Mouse (Mus musculus) liver, embryonic 15.5 days (tissue): ENCODE measurements at regions not wholly inside any gene's neighbourhood (a gene's known extent, or its start where the extent isn't known, plus 50 kb on each side); places are given as distances from the start of the nearest gene placed in this dataset.

ENCODE experiments used
- ATAC-seq: fragments of 200-750 bp; cut with Nextera tagmentation; 2 replicates; pipeline ENCODE4 v1.8.0; 2017; ENCODE audit warnings: moderate number of reproducible peaks, mild to moderate bottlenecking, moderate library complexity; ENCODE audit not compliant: insufficient read depth
- H3K27ac ChIP-seq: fragments of 300-500 bp; sonication (generic); replicated peaks from 2 replicates; pipeline ENCODE4 v1.5.1; 2015; ENCODE audit warnings: mild to moderate bottlenecking, inconsistent platforms
- H3K27me3 ChIP-seq: fragments of 300-500 bp; sonication (generic); 2 replicates; pipeline ENCODE4 v1.6.1; 2015; ENCODE audit warnings: mild to moderate bottlenecking, inconsistent platforms
- H3K36me3 ChIP-seq: fragments of 300-500 bp; sonication (generic); replicated peaks from 2 replicates; pipeline ENCODE4 v1.6.1; 2015; ENCODE audit warnings: moderate library complexity, mild to moderate bottlenecking, inconsistent platforms
- H3K4me1 ChIP-seq: fragments of 300-500 bp; sonication (generic); replicated peaks from 2 replicates; pipeline ENCODE4 v1.6.1; 2015; ENCODE audit warnings: inconsistent platforms
- H3K4me2 ChIP-seq: fragments of 300-500 bp; sonication (generic); 2 replicates; pipeline ENCODE4 v1.6.1; 2015; ENCODE audit warnings: moderate library complexity, mild to moderate bottlenecking, inconsistent platforms
- H3K4me3 ChIP-seq: fragments of 300-500 bp; sonication (generic); replicated peaks from 2 replicates; pipeline ENCODE4 v1.5.1; 2015; ENCODE audit warnings: mild to moderate bottlenecking, inconsistent platforms
- H3K9ac ChIP-seq: fragments of 300-500 bp; sonication (generic); 2 replicates; pipeline ENCODE4 v1.6.1; 2015; ENCODE audit warnings: moderate library complexity, mild to moderate bottlenecking, inconsistent platforms
- H3K9me3 ChIP-seq: fragments of 300-500 bp; sonication (generic); replicated peaks from 2 replicates; pipeline ENCODE4 v1.6.1; 2016; ENCODE audit warnings: inconsistent platforms
- WGBS: fragments of 180-500 bp; shearing (Covaris S2); methylation state at CpG from one replicate; pipeline ENCODE4 v1.1.7; 2015; ENCODE audit warnings: mixed read lengths; ENCODE audit not compliant: insufficient replicate concordance; 5-methylcytosine and 5-hydroxymethylcytosine counted together

DNA sequence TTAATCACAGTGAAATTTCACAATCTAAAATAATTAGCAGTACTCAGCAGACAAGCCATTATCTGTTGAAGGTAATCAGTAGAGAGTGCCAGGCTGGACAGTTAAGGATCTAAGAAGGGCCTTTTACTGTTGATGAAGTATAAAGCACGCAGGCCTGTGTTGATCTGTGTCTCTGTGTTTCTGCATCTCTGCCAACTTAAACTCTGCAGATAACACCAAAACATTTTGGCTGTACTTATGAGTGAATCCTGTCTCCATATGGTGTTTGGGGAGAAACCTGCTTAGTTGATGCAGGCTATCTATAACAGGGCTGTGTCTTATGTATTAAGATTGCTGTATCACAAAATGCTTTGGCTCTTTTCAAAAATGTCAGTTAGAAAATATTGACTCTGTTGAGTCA lies 482.8 kb upstream of the Adamts9 start:
- 55% methylated on average over 1 of the region's 1 CpGs for WGBS
- Histone ChIP-seq H3K4me2 (no peak overlapping the region), H3K27me3 (no peaks in the 10 kb centered on the region), H3K4me3 (no peak overlapping the region), H3K27ac (no peak overlapping the region), H3K9ac (no peak overlapping the region), H3K36me3 (no peaks in the 10 kb centered on the region), H3K9me3 (no peaks in the 10 kb centered on the region), H3K4me1 (no peaks in the 10 kb centered on the region)
- ATAC-seq: no peak

DNA sequence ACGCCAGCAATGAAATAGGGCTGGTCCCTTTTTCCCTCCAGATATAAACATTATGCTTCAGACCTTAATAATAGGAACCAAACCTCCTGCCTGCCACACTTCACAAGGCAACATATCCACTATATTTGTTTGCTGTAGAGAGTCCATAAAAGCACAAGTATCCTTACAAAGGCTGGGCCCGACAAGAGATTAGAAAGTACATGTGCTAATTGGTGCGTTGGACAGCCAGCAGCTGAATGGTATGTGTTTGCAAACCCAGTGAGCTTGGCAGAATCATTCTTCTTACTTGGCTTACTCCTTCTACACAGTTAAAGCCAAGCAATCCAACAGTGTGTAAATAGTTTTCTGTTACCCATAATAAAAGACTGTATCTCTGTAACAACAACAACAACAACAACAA lies 479.6 kb upstream of the Adamts9 start:
- Histone ChIP-seq H3K36me3 (no peaks in the 10 kb centered on the region), H3K9me3 (no peaks in the 10 kb centered on the region), H3K27me3 (no peaks in the 10 kb centered on the region), H3K9ac (no peak overlapping the region), H3K27ac (no peak overlapping the region), H3K4me2 (no peak overlapping the region), H3K4me1 (no peaks in the 10 kb centered on the region), H3K4me3 (no peak overlapping the region)
- ATAC-seq: no peak
- WGBS: 66% methylated on average over 3 of the region's 3 CpGs

GRCm38 (mm10) chr6:93422253-93422652 lies 479.0 kb upstream of the Adamts9 start:
- H3K9me3 ChIP-seq: no peaks in the 10 kb centered on the region
- H3K27ac ChIP-seq: no peak overlapping the region
- H3K4me1 ChIP-seq: no peaks in the 10 kb centered on the region
- no peak for ATAC-seq
- WGBS: 57% methylated on average over 4 of the region's 4 CpGs
- H3K36me3 ChIP-seq: no peaks in the 10 kb centered on the region
- H3K9ac ChIP-seq: no peak overlapping the region
- H3K27me3 ChIP-seq: no peaks in the 10 kb centered on the region
- no peak overlapping the region for H3K4me3 ChIP-seq
- no peak overlapping the region for H3K4me2 ChIP-seq

GRCm38 (mm10) chr6:93417625-93418024 lies 474.3 kb upstream of the Adamts9 start:
- Histone ChIP-seq H3K27ac (no peak overlapping the region), H3K27me3 (no peaks in the 10 kb centered on the region), H3K9ac (no peak overlapping the region), H3K4me2 (no peak overlapping the region), H3K36me3 (no peaks in the 10 kb centered on the region), H3K4me1 (no peaks in the 10 kb centered on the region), H3K4me3 (no peak overlapping the region), H3K9me3 (no peaks in the 10 kb centered on the region)
- no peak for ATAC-seq
- WGBS: 75% methylated on average over 6 of the region's 6 CpGs

GRCm38 (mm10) chr6:93416006-93416405 lies 472.7 kb upstream of the Adamts9 start:
- Histone ChIP-seq H3K9ac (no peak overlapping the region), H3K27me3 (no peaks in the 10 kb centered on the region), H3K4me3 (no peak overlapping the region), H3K36me3 (no peaks in the 10 kb centered on the region), H3K4me1 (no peaks in the 10 kb centered on the region), H3K27ac (no peak overlapping the region), H3K4me2 (no peak overlapping the region), H3K9me3 (no peaks in the 10 kb centered on the region)
- WGBS: 23% methylated on average over 1 of the region's 1 CpGs
- no peak for ATAC-seq

DNA sequence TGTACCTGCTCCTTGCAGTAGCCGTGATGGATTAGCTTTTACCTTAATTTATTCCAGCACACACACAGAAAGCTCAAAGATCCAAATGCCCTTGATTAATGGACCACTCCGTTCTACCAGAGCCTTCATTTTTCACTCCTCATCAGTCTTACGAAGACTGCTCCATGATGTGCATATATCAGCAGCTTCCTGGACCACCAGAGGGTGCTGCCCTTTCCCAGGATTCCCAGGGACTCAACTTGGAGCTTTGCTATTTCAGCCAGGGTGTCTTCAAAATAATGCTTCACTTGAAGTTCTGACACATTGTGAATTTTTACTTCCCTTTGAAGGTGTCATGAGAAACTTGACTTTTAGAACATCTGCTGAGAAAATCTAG lies 467.8 kb upstream of the Adamts9 start:
- Histone ChIP-seq H3K36me3 (no peaks in the 10 kb centered on the region), H3K9ac (no peak overlapping the region), H3K9me3 (no peaks in the 10 kb centered on the region), H3K27me3 (no peaks in the 10 kb centered on the region), H3K4me2 (no peak overlapping the region), H3K4me1 (no peaks in the 10 kb centered on the region), H3K4me3 (no peak overlapping the region), H3K27ac (no peak overlapping the region)
- no peak for ATAC-seq
- 60% methylated on average over 3 of the region's 3 CpGs for WGBS

GRCm38 (mm10) chr6:93410416-93411076 lies 467.3 kb upstream of the Adamts9 start:
- WGBS: 40% methylated on average over 5 of the region's 5 CpGs
- Histone ChIP-seq H3K4me2 (no peak overlapping the region), H3K4me3 (no peak overlapping the region), H3K27ac (no peak overlapping the region), H3K9me3 (no peaks in the 10 kb centered on the region), H3K36me3 (no peaks in the 10 kb centered on the region), H3K9ac (no peak overlapping the region), H3K27me3 (no peaks in the 10 kb centered on the region), H3K4me1 (no peaks in the 10 kb centered on the region)
- ATAC-seq: no peak

DNA sequence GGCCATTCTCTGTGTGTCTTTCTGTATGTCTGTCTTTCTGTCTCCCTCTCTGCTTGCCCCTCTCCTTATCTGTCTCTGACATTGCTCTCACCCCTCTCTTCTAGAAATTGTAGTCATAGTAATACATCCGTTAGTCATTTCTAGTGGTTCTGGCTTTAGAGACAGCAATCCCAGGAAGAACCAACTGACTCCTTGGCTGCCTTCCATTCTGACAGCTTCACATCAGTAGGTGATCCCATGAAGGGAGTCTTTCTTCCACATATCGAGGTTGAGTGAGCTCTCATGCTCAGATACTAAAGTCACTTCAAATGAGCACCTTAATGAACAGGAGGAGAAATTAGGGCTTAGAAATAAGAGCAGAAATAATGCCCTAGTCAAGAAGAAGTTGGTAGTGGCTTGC lies 455.3 kb upstream of the Adamts9 start:
- no peaks in the 10 kb centered on the region for H3K36me3 ChIP-seq
- H3K9me3 ChIP-seq: no peaks in the 10 kb centered on the region
- H3K4me3 ChIP-seq: no peak overlapping the region
- H3K27ac ChIP-seq: no peak overlapping the region
- no peaks in the 10 kb centered on the region for H3K27me3 ChIP-seq
- H3K4me2 ChIP-seq: no peak overlapping the region
- H3K9ac ChIP-seq: no peak overlapping the region
- no peak for ATAC-seq
- H3K4me1 ChIP-seq: no peaks in the 10 kb centered on the region
- WGBS: 37% methylated on average over 2 of the region's 2 CpGs

- WGBS: 29% methylated on average over 5 of the region's 5 CpGs
- no peak for ATAC-seq
- H3K27me3 ChIP-seq: no peaks in the 10 kb centered on the region
- no peaks in the 10 kb centered on the region for H3K36me3 ChIP-seq
- no peak overlapping the region for H3K9ac ChIP-seq
- no peaks in the 10 kb centered on the region for H3K9me3 ChIP-seq
- no peaks in the 10 kb centered on the region for H3K4me1 ChIP-seq
- H3K27ac ChIP-seq: no peak overlapping the region
- H3K4me3 ChIP-seq: no peak overlapping the region
- H3K4me2 ChIP-seq: no peak overlapping the region
Measured at GRCm38 (mm10) chr6:93397074-93397473, 453.8 kb upstream of the Adamts9 start.

- Histone ChIP-seq H3K9ac (no peak overlapping the region), H3K4me1 (no peaks in the 10 kb centered on the region), H3K27ac (no peak overlapping the region), H3K27me3 (no peaks in the 10 kb centered on the region), H3K4me2 (no peak overlapping the region), H3K4me3 (no peak overlapping the region), H3K9me3 (no peaks in the 10 kb centered on the region), H3K36me3 (no peaks in the 10 kb centered on the region)
- 66% methylated on average over 7 of the region's 7 CpGs for WGBS
- ATAC-seq: no peak
Measured at GRCm38 (mm10) chr6:93395952-93396351, 452.7 kb upstream of the Adamts9 start.

DNA sequence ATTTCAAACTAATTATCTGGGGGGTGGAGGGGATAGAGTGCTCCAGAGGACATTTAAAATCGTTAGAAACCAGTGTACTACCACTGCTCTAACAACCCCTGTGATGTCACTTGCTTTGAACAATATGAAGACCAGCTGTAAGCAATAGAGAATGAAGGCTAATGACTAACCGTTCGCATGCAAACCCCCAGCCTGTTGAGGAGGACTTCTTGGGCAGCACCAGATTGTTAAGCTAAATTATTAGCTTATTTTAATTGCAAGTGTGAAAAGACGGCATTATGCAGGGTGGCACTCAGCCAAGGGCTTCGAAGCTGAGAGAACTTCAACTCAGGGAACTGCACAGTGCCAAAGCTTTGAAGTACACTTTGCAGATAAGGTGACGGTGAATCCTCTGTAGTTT lies 452.0 kb upstream of the Adamts9 start:
- no peak overlapping the region for H3K27ac ChIP-seq
- H3K36me3 ChIP-seq: no peaks in the 10 kb centered on the region
- ATAC-seq: no peak
- no peak overlapping the region for H3K4me2 ChIP-seq
- H3K9ac ChIP-seq: no peak overlapping the region
- WGBS: 65% methylated on average over 6 of the region's 6 CpGs
- H3K4me3 ChIP-seq: no peak overlapping the region
- H3K27me3 ChIP-seq: no peaks in the 10 kb centered on the region
- H3K4me1 ChIP-seq: no peaks in the 10 kb centered on the region
- no peaks in the 10 kb centered on the region for H3K9me3 ChIP-seq

DNA sequence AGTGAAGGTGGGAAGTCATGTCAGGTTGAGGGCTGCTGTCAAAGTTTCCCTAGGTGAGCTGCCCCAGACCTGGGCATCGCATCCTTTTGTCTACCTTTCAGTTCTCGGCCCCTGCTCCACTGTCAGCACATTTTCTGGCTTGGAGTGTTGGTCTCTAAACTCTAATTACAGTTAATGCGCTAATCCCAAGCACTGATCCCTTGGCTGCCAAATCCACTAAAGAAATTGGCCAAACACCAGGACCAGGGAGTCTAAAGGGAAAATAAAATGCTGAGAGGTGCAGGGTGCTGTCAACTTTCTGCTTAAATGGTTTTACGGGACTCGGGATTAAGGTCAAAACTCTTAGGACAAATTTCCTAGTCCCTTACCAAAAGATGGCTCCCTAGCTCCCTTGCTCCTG lies 450.3 kb upstream of the Adamts9 start:
- H3K27ac ChIP-seq: no peak overlapping the region
- H3K9ac ChIP-seq: no peak overlapping the region
- no peak for ATAC-seq
- H3K4me3 ChIP-seq: no peak overlapping the region
- H3K36me3 ChIP-seq: no peaks in the 10 kb centered on the region
- H3K4me2 ChIP-seq: no peak overlapping the region
- no peaks in the 10 kb centered on the region for H3K4me1 ChIP-seq
- H3K9me3 ChIP-seq: no peaks in the 10 kb centered on the region
- 73% methylated on average over 5 of the region's 5 CpGs for WGBS
- H3K27me3 ChIP-seq: no peaks in the 10 kb centered on the region
